9 mouse cellular contexts compared by ENCODE assay signal in the genomic region with DNA sequence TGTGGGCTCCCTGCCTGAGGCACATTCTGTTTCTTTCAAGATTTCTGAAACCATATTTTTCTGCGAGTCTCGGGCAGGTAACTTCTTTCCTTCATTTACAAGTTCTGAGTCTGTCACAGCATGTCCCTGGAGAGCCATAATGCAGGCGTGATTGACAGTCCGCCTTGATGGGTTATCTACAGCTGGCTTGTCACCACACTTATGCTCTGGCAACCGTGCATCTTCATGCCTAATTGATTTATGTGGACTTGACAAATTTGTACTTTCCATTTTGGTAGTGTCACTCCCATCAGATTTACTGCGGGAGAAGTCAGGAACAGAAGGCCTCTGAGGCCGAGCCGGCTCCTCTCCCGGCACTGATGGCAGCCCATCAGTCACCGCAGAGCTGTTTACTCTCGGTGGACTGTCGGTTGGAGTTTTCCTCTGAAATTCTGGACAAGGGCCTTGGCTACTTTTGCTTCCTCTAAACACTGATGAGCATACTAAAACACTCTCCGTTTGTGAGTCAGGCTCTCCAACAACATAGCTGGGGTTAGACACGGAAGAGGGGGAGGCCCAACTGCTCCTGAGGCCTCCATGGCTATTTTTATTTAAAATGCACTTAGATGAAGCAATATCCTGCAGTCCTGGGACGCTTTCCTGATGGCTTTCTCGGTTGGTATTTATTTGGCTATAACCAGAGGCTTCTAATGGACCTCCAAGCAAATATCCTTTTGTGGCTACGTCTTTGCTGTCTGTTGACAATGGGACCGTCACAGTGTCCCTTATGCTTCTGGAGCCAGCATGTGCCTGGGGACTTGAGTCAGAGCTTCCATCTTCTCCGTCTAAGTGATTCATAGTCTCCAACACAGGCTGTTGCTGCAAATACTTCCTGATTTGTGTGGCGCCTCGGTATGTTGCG. TPM values are rescaled to one million over a fixed set of nuclear protein-coding genes. Genes with fewer than 3 reads are reported as not detected.
A peak's percentile ranks its signal among the peaks of the same experiment; 100 is the strongest.
DNase-seq lines count a peak whose midpoint lies in the region; ATAC-seq and TF ChIP-seq lines count a peak whose summit lies in the region.
"Had no signal": no experiment of that assay in that cellular context is flagged by ENCODE, and none has a peak within 500 bp of the region (broad histone marks: within the 10 kb centered on the region; RNA-seq: fewer than 3 reads in every experiment).

No protein-coding gene starts in this region.

- H3K9ac ChIP-seq in hindbrain, embryonic 13.5 days, result no peak overlapping the region
- no peak overlapping the region for H3K9ac ChIP-seq in limb, embryonic 15.5 days

- peaks cover 3% of the 10 kb centered on the region; the same call in 1 of the 2 replicates for H3K36me3 ChIP-seq in hindbrain, embryonic 13.5 days
- H3K36me3 ChIP-seq in hindbrain, embryonic 10.5 days, result peaks cover 40% of the 10 kb centered on the region
- H3K36me3 ChIP-seq in limb, embryonic 15.5 days, result peaks cover 7% of the 10 kb centered on the region; the same call in 1 of the 2 replicates
- H3K36me3 ChIP-seq in small intestine, adult 2 months (ENCODE audit: control insufficient read depth, insufficient read depth, low read length), result peaks cover 4% of the 10 kb centered on the region; the same call in 1 of the 2 replicates

- no peaks in the 10 kb centered on the region for H3K27me3 ChIP-seq in hindbrain, embryonic 13.5 days
- no peaks in the 10 kb centered on the region for H3K27me3 ChIP-seq in hindbrain, embryonic 10.5 days (ENCODE audit: insufficient read depth, poor library complexity, severe bottlenecking)
- no peaks in the 10 kb centered on the region for H3K27me3 ChIP-seq in limb, embryonic 15.5 days
- H3K27me3 ChIP-seq in small intestine, adult 2 months (ENCODE audit: control insufficient read depth, insufficient read depth, low read length), result no peaks in the 10 kb centered on the region

- H3K4me3 ChIP-seq in hindbrain, embryonic 13.5 days, result no peak overlapping the region
- no peak overlapping the region for H3K4me3 ChIP-seq in hindbrain, embryonic 10.5 days
- H3K4me3 ChIP-seq in limb, embryonic 15.5 days, result no peak overlapping the region
- H3K4me3 ChIP-seq in small intestine, adult 2 months (ENCODE audit: low read depth, low read length), result no peak overlapping the region

- 0 out of 2 replicates have a peak, but pooled peaks cover 5% of the 10 kb centered on the region for H3K4me1 ChIP-seq in hindbrain, embryonic 13.5 days (replicated peaks)
- no peaks in the 10 kb centered on the region for H3K4me1 ChIP-seq in hindbrain, embryonic 10.5 days (replicated peaks)
- no peaks in the 10 kb centered on the region for H3K4me1 ChIP-seq in limb, embryonic 15.5 days
- H3K4me1 ChIP-seq in small intestine, adult 2 months (ENCODE audit: control insufficient read depth, insufficient read depth, insufficient read length, low read length), result no peaks in the 10 kb centered on the region

- no peaks in the 10 kb centered on the region for H3K9me3 ChIP-seq in hindbrain, embryonic 13.5 days
- no peaks in the 10 kb centered on the region for H3K9me3 ChIP-seq in hindbrain, embryonic 10.5 days
- no peaks in the 10 kb centered on the region for H3K9me3 ChIP-seq in limb, embryonic 15.5 days

- no peak for DNase-seq in hindbrain, embryonic 10.5 days (ENCODE audit: low spot score)
- no peak for DNase-seq in cerebellum, adult 8-10 months
- DNase-seq in left cerebral cortex, adult 18-20 months (ENCODE audit: low spot score in 2 of 2), result no peak
- DNase-seq in right cerebral cortex, postnatal 25 days, result no peak
- DNase-seq: cerebellum, adult 9-11 months had no signal

- no peak for TF ChIP-seq POLR2A in small intestine, adult 2 months (IDR thresholded peaks at IDR 0.05; ENCODE audit: low read depth, low read length)

- TF ChIP-seq CTCF in small intestine, adult 2 months (IDR thresholded peaks at IDR 0.05; ENCODE audit: extremely low read depth, insufficient read length, insufficient replicate concordance, low read depth, low read length), result no peak

- no peak overlapping the region for H3K4me2 ChIP-seq in hindbrain, embryonic 13.5 days
- no peak overlapping the region for H3K4me2 ChIP-seq in limb, embryonic 15.5 days

- WGBS in hindbrain, embryonic 13.5 days, result 69% methylated on average over 22 of the region's 22 CpGs
- 84% methylated on average over 22 of the region's 22 CpGs for WGBS in hindbrain, embryonic 10.5 days
- WGBS in limb, embryonic 15.5 days, result 58% methylated on average over 22 of the region's 22 CpGs
- 72% methylated on average over 22 of the region's 22 CpGs for WGBS in small intestine, adult 2 months

- 0 out of 2 replicates have a peak, but pooled peaks have one; percentile 43 for ATAC-seq in hindbrain, embryonic 13.5 days (ENCODE audit: low FRiP score)
- ATAC-seq in granulocyte monocyte progenitor cell, adult 5-6 weeks (replicated peaks; ENCODE audit: poor library complexity, severe bottlenecking), result peak; percentile 92
- 0 out of 2 replicates have a peak, but pooled peaks have one; percentile 14 for ATAC-seq in limb, embryonic 15.5 days (ENCODE audit: insufficient number of reproducible peaks, low FRiP score, low TSS enrichment, low read depth)

- no peak overlapping the region for H3K27ac ChIP-seq in hindbrain, embryonic 13.5 days
- no peak overlapping the region for H3K27ac ChIP-seq in hindbrain, embryonic 10.5 days
- peak overlapping the region; percentile 47; the same call in 1 of the 2 replicates for H3K27ac ChIP-seq in limb, embryonic 15.5 days
- peak overlapping the region; percentile 80 for H3K27ac ChIP-seq in small intestine, adult 2 months (ENCODE audit: insufficient read depth, low read depth, low read length)

RNA-seq across cellular contexts. Expression of a gene that starts 41.2 kb away (rescaled TPM):
- 3.0 and 4.1 TPM in 2 replicates for polyA plus RNA-seq in hindbrain, embryonic 13.5 days (2015; fragmentation: Nextera tagmentation; extraction: Ambion mirVana)
- polyA plus RNA-seq in hindbrain, embryonic 10.5 days (2016; fragmentation: Nextera tagmentation; extraction: Ambion mirVana), result 5.5 and 6.5 TPM in 2 replicates
- 13.9 and 23.3 TPM in 2 replicates for total RNA-seq in granulocyte monocyte progenitor cell, adult 5-6 weeks (2014; fragmentation: Nextera tagmentation)
- 17.3 and 27.0 TPM in 2 replicates for total RNA-seq in granulocyte monocyte progenitor cell, adult 5-6 weeks (2017)
- 12.0 and 13.8 TPM in 2 replicates for polyA plus RNA-seq in limb, embryonic 15.5 days (2015; fragmentation: Nextera tagmentation; extraction: Ambion mirVana)
- polyA plus RNA-seq in small intestine, adult 2 months (2012; rRNA removed), result 1.8 and 2.9 TPM in 2 replicates
- 1 to 10 TPM; 4.1 to 6.8 TPM for total RNA-seq in left cerebral cortex, adult 18-20 months (2021)

Comparison
In these comparisons a context has a peak if more than half of its experiments do, and no peak if none do; other contexts are left out.
1. ATAC-seq: peak in every context shown above with its lines; median percentile 92 in granulocyte monocyte progenitor cell, adult 5-6 weeks; 43 in hindbrain, embryonic 13.5 days; 14 in limb, embryonic 15.5 days.
2. H3K27ac ChIP-seq: peak in limb, embryonic 15.5 days (single experiment) and small intestine, adult 2 months (single experiment); none in hindbrain, embryonic 13.5 days (single experiment) and hindbrain, embryonic 10.5 days (single experiment).